Mouse (Mus musculus) adrenal gland, adult 2 months (tissue): ENCODE results near the gene Hsf5. TPM values are rescaled to one million over a fixed set of nuclear protein-coding genes. Genes with fewer than 3 reads are reported as not detected.
A peak's percentile ranks its signal among the peaks of the same experiment; 100 is the strongest.

Experiments
- DNase-seq: peaks from one replicate; pipeline ENCODE4 v3.0.0; 2021
- long read RNA-seq: library from polyadenylated mRNA; stranded (forward); transcript quantifications from one replicate; pipeline ENCODE4 v2.0.0, GENCODE M21; 2021
- polyA plus RNA-seq: library from polyadenylated mRNA; depleted of rRNA; stranded (reverse); fragments of >200 nt; gene quantifications from 2 replicates; pipeline ENCODE4 v1.2.3, GENCODE M21; 2012; rRNA removed
- total RNA-seq, 2 experiments: library from RNA; stranded (reverse); gene quantifications; 2 replicates each; pipeline ENCODE4 v1.2.3; 2021

Hsf5 gene
- total RNA-seq: under 1 TPM in 1 of 2 experiments, not detected in 1; 0.12 TPM
- 0.04 TPM in 1 of 2 replicates, not detected in the other for polyA plus RNA-seq
- long read RNA-seq: 0 reads

DNA sequence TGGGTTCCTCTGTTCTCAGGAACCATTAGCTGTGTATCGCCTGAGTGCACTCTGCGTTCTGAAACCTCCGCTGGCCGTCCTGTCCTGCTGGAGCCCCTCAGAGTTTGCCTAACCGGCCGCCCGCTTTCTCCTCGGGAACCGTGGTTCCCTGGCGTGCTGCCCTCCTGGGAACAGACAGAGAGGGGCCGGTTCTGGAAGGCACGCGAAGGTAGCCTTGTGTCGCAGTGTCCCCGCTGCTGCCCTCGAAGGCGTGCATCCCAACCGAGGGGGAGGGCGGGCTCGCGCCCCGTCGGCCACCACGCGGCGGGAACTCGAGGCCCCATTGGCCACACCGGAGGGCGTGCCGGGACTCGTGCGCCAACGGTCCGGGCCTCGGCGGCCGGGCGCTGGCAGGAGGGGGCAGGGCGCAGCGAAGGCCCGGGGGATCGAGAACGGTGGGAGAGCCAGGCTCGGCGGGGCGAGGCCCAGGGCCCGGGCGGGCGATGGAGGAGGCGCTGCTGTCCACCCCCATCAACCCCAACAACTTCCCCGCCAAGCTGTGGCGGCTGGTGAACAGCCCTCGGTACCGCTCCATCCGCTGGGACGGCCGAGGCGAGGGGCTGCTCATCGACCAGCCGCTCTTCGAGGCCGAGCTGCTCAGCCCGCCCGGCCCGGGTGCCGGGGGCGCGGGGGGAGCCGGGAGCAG is at the start of gene Hsf5:
Gene Hsf5 (plus strand): TSS at position 375 of the 685 bp plus-strand sequence.
- no peak for DNase-seq

DNA sequence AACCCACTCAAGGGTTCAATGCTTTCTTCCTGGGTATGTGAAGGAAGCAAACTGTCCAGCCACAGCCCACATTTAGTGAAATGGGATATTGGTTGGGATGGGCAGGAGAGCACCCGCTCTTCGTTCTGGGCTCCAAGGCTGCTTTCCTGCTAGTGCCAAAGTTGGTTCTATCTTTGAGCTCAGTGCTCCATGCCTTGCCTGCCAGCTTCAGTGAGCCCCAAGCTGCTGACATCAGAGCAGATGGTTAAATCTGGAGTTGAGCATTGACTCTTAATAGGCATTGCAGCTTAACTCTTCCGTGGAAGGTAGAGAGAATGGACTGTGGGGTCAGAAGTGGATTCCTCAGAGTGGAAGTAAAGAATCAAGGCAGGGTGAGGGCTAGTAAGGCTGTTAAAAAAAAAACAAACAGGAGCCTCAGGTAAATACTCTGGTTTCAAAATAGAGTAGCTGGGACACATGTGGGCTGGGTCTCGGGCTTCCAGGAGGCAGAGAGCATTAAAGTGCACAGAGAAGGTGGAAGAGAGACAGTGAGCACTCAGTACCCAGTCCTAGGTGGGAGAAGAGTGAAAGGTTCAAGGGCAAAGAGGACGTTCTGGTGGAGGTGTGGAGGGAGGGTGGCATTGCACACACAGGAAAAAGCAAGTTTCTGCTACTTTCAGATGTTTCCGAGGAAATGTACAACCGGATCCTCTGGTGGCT is 48.6 kb upstream of the Hsf5 start, which contains the start of gene Sept4:
Gene Sept4 (plus strand): TSS at position 649 of the 699 bp plus-strand sequence.
- no peak for DNase-seq

DNA sequence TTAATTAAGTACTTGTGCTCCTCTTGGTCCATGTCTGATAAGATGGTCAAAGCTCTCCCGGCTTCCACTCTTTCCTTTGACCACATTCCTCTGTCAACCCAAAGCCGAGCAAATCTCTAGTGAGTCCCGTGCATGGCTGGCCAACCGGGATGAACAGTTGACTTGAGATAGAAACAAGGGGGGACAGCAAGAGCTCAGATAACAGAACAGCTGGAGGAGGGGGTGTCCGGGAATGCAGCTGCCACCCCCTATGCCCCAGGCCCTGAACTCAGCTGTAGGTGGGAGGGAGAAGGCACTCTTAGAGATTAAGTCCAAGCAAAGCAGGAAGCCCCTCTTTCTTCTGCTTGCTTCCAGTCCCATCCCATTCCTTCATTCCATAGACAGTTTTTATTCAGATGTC is 46.2 kb upstream of the Hsf5 start:
- no peak for DNase-seq

DNA sequence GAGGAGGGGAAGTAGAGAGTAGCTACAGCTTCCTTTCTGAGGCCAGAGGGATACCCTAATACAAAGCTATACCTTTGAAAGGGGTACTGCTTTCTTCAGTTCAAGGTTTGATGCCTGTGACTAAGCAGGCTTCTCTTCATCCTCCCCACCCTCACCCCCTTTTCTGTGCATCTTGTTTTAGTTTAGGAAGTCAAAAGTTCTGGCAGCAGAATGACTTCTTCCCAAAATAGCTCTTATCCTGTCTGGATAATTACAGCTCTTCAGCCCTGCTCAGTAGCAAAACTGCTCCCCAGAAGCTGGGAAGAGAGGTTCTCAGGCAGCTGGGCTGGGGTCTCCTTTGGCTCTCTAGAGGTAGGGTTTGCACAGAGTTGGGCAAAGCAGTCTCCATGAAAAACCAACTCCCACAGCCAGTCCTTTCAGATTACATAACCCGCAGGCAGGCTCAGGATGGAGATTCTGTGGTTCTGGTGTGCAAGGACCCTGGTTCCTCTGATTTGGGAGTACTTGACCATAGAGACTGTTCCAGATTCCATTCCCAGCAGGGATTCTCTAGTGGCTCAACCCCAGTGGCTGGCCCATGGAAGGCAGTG is 45.5 kb upstream of the Hsf5 start:
- no peak for DNase-seq

DNA sequence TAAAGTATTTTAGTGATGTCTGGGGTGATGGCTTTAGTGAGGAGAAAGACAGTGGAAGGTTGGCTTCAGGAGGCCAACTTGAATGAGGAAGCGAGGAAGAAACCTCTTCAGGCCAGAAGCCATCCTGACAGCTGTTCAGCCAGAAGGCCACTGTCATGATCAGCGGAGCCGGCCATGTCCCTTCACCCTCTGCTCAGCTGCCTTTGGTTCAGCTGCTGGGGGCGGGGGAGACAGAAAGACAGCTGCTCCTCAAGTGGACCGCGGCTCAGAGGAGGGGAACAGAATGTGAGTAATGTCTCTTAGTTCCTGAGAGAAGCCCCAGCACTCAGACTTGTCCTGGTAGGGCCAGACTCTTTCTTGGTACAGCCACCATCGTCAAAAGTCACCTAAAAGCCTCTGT is 43.2 kb upstream of the Hsf5 start:
- no peak for DNase-seq

DNA sequence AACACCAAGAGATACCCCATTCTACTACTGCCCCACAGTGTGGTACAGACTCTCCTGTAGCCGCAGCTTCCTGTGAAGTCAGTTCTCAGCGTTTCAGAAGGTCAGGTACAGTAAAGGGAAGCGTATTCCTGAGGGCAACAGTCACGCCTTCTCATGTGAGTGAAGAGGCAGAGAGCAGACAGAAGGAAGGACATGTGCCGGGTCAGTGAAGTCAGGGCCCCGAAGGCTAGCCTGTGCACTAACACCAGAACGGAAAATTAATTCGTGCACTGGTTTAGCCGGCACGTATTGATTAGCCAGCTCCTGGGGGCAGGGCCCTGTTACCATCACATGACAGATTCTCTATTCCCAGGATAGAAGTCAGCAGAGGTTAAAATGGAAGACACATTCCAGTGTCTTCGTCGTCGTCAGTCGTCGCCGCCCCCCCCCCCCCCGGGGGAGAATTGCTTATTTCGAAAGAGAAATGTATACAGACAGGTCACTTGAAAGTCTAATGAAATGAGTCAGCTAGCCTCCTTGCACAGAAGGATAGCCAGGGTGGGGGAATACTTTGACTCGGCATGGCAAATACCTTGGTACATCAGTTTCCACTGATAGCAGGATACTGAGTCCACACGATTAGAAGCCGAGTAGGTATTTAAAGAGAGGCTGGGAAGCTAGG is 42.3 kb upstream of the Hsf5 start:
- no peak for DNase-seq

DNA sequence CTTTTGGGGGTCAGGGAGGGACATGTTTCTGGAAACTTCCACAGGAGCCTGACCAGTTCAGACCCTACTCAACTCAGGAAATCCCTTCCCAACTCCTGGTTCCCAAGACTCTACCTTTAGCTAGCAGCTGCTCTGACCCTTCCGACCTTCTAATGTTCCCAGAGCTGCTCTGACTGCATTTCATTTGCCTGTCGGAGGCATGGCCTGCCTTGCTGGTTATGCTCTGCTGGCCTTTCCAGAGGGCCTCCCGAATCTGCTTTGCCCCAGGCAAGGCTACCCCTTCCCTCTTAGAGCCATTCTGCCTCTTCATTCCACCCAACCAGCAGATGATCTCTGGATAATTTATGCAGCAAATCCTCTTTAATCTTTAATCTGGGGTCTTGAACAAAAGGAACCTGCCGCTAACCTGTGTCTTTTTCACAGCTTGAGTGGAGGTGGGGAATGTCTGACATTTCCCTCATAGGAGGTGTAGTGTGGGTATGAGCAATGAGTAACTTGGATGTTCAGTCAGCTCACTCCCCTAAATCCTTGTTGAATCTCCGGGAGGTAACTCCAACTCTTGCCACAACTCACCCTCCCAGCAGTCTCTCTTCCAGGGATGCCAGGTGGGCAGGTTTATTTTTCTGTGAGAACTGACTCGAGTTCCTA is 39.2 kb upstream of the Hsf5 start:
- no peak for DNase-seq

DNA sequence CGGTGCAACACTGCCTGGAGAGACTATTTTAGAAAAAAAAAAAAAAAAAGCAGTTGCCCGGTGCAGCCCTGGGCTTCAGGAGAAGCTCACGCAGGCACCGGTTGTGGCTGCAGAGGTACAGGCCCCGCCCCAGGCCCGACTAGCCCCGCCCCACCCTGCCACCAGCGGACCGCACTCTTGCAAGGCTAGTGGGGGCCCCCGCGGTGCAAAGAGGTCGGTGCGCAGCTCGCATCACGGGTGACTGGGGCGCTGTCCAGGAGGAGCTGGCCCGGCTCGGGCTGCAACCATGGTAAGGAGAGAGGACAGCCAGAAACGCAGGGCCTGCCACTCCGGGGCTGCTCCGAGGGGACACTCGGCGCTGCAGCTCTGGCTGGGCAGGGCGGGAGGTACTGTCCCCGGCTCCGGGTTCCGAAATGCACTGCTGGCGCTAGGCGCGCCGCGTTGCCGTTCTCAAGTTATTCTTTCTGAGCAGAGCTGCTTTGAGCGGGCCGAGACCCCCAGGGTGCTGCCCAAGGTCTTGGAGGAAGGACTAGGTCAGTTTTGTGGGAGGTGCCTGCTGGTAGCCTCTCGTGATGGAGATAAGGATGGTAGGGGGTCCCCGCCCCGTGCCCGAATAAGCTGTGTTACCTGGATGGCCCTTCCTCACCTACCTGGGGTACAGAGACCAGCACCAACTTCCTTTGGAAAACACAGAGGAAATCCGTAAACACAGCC is 38.6 kb upstream of the Hsf5 start:
- DNase-seq: peak; percentile 84

DNA sequence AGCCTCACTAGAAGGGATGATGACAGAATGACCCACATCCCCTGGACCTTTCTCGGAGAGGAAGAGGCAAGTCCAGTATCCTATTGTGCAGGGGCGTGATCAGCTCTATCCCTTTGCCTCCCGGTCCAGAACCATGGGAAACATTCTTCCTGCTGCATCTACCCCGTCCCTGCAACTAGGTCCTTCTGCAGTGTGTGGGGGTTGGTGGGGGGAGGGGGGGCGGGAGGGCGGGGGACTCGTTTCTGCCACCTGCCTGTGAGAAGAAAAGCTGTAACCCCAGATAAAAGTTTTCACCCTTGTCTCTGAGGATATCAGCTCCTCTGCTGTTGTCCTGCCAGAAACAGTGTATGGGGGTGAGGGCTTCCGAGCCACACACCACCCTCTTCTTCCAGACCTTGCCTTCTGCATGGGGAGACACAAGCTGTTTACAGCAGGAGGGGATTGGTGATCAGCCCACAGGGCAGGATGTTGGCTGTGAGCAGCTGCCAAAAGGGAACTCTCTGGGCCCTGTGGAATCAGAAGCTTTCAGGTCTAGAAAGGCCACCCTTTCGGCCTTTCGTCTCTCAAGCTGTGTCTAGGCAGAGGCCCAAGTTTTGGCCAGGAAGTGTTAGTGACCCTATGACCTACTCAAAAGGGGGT is 37.9 kb upstream of the Hsf5 start:
- peak; percentile 37 for DNase-seq

DNA sequence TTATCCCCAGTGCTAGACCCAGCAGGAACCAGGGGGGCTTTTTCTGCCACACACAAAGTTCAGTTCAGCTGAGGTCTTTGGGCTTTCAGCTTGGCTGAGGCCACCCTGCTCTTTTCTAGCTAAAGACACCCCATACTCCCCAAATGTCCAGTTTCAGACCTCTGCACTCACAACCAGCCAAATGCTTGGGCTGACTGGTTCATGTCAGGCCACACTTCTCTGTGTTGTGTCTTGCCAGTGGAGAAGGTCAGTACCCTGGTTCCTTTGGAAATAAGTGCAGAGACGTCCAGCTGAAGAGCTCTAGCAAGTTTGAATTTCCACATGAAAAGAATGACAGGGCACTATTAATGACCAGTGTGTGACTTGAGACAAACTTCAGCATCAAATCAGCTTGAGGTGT is 37.3 kb upstream of the Hsf5 start:
- no peak for DNase-seq

DNA sequence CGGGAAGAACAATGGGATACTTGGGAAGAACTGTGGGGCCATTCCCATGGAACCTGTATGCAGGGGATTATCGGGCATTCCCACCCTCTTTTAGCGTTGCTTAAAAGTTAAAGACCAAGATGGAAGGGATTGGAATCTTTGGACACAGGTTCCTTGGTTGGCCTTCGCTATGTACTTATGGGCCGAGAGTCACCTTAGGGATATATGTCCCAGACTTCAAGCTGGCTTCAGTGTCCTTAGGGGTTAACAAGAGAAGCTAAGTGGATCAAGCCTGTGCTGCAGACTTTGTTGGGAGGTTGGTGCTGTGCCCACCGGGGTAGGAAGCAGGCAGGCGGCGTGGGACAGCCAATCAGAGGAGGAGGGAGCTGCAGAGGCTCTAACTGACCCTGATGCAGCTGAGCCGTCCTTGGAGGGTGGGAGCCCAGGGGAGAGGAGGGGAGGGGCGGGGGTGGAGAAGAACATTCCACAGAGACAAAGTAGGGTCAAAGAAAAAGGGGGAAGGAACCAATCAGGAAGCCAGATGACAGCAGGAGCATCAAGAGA is 36.4 kb upstream of the Hsf5 start:
- DNase-seq: no peak

DNA sequence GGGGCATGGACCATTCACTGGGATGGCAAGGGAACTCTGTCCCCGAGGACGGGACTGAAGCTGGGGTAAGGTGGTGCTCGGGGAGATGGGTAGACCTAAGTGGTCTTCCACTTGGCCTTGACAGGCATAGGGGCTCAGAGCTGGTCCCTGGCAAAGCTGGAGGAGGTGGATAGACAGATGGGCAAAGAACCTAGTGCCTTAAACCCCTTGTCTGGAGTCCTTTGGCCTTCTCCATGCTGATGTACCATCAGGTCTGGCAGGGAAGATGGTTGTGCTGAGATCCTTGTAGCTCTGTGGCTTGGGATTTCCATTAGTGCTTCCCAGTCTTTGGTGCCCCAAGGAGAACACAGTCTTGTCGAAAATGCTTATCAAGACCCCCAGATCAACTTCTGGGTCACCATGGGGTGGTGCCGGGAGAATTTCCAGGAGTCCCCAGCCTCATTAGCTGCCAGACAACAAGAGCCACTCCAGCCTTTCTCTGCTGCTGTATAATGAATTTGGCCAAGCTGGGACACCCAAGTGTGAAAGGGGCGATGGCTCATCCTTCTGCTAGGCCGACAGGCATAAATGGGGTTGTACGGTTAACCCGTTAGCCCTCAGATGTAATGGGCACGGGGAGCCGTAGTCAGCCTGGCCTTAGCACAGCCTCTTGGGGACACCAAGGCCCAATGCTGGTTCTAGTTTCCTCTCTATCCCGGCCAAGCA is 35.7 kb upstream of the Hsf5 start:
- DNase-seq: no peak

DNA sequence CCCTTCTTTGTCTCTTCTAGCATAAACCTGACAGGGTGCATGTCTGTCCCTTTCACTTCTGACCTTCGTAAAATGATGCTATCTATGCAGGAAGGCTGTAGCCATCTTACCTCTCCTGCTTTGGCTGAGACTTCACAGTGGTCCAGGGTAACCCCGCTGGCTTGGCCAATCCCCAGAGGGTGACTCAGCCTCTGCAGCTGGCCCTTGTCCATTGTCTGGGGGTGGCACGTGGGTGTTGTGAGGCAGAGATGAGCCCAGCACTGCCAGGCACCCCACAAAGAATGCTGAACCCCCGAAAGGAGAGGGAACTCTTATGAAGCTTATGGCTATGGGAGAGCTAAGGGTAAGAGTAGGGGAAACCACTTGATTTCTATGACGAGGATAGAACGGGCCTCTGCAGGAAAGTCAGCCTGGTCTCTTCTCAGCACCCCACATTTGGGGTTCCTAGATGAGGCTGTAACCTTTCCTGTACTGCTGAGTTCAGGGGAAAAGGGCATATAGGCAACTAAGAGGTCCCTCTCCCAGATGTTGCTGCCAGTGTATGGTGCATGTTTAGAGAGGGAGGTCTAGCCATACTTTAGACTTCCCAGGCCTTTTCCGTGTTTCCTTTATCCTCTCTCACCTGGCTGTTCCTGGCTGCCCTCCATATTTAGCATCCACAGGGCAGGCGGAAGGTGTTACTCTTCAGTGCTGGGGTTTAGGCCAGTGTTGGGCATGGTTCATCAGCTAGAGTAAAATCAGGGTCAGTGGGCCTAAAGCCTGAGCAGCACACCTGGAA is 34.8 kb upstream of the Hsf5 start:
- peak; percentile 64 for DNase-seq

DNA sequence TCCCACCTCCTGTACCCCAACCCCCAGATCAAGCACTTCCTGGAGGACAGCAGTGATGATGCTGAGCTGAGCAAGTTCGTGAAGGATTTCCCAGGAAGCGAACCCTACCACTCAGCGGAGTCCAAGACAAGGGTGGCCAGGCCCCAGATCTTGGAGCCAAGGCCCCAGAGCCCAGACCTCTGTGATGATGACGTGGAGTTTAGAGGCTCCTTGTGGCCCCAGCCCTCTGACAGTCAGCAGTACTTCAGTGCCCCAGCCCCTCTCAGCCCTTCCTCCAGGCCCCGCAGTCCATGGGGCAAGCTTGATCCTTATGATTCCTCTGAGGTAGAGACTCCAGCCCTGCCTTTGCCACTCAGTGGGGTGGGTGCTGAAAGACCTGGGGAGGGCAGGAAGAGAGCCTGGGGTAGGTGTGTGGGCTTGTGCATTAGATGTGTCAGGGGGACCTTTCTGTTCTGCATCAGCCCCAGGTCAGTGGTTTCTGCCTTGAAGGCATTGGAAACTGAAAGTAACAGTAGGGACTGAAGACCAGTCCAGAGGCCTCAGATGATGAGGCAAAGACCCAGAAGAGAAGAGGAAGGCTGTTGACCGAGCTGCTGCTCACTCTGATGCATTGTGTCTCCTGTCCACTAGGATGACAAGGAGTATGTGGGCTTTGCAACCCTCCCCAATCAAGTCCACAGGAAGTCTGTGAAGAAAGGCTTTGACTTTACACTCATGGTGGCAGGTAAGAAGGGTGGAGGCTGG is 33.5 kb upstream of the Hsf5 start:
- no peak for DNase-seq

DNA sequence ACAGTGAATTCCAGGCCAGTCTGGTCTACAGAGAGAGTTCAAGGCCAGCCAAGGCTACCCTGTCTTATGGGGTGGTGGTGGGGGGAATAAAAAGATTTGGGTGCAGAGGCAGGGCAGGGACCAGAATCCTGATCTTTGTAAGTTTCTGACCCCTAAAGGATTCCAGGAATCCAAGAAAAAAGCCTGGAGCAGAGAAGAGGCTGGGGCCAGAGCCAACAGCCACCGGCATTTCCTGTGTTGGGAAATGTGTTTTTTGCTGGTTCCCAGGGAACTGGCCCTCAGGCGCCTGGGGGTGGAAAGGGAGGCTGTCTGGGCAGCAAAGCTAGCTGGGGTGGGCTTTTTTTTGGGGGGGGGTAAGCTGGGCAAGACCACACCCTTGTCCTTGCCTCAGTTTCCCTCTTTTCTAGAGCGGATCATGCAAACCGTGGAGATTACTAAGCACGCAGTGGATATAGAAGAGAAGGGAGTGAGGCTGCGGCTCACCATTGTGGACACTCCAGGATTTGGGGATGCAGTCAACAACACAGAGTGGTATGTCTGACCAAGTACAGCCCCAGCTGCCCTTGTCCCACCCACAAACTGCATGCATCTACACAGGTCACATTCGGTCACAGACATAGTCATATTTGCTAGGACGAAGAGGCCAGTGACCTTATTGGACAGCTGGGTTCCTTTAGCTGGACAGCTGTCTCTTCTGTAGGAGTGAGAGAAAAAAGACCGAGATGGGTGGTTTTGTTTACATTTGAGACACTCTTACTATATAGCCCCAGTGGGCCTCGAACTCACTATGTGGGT is 32.1 kb upstream of the Hsf5 start:
- peak; percentile 47 for DNase-seq

DNA sequence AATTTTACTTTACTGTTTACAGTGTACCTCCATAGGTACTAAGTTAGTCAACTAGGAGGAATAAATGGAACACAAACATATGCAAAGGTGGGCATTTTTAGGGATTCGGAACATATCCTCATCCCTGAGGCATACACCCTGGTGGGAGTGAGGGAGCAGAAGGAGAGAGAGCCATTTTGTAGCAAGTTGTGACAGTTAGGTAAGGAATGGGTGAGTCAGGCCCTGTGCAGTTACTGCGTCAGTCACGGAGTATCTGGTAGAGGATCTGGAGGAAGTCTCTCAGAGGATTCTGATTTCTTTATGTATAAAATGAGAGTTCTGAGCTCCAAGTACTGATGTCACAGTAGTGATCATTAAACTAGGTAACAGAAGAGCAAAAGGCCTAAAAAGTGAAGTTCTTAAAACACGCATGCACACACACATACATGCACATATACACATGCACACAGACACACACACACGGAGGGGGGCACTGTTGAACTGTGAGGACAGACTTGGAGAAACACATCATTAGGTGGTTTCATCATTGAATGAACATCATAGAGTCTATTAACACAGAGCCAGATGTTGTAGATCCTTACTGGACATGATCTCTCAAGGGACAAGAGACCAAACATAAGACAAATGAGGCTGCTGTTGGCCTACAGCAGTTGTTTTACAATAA is 29.6 kb upstream of the Hsf5 start:
- no peak for DNase-seq

DNA sequence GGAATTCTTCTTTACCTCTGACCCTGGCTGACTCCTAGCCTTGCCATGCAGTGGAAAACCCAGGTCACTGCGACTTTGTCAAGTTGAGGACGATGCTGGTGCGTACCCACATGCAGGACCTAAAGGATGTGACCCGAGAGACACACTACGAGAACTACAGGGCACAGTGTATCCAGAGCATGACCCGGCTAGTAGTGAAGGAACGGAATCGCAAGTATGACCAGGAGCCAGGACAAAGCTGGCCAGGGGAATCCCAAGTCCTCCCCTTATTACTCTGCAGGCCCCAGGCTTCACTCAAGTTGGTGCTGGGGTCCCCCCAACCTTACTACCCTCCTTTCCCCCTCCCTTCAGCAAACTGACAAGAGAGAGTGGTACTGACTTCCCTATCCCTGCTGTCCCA is 27.4 kb upstream of the Hsf5 start:
- DNase-seq: no peak
